Mouse (Mus musculus) adrenal gland, adult 10 weeks (tissue): Measurements from ENCODE around the gene Snai3. TPM values are rescaled to one million over a fixed set of nuclear protein-coding genes. Genes with fewer than 3 reads are reported as not detected.

Experiments used
- polyA plus RNA-seq: library from polyadenylated mRNA; stranded (reverse); fragments of 350-450 nt; fragmentation: Illumina TruSeq; extraction: RNeasy Lipid Tissue Mini Kit (QIAGEN cat#74804); gene quantifications from one replicate; pipeline ENCODE4 v1.2.3, GENCODE M21; 2014; ENCODE audit warnings: low read depth, low replicate concordance

Snai3 gene
- not detected for polyA plus RNA-seq

DNA sequence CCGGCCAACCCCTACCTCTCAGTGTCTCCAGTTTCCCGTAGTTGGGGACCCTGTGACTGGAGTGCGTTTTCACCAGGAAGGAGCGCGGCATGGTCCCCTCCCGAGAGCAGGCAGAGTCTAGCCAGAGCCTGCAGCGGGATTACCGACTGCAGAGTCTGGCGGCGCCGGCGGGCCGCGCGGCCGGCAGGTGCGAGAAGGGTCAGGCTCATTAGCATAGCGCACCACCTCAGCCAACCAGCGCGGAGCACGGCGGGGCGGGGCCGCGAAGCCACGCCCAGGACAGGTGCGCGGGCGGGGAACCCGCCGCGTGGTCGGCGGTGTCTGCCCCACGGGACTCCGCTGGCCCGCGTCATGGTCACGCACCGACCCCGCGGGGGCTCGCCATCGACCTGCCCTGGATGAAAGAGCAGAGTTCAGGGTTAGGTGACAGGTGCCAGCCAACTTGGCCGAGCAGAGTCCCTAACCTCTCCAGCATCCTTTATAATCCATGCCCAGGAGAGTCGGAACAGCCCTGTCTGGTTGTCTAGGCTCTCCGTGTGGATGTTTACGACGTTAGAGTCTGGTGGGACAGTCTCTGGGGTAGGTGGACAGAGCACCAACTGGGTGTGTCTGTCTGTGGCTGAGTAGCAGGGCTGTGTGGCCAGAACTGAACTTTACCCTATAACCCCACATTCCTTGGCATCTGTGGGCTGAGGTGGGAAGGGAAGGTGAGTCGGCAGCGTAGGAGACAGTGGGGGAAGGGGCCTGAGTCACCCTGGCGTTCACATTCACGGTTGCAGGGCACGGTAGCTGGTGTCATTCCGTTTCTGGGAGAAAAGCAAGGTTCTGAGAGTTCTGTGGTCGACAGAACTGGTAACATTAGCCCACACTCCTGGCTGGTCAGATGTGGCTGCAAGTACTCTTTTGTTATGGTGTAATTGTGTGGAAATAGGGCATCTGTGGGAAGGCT, at the start of gene Snai3:
TSS of gene Snai3 (minus strand) at position 210 of the 949 bp plus-strand sequence.

DNA sequence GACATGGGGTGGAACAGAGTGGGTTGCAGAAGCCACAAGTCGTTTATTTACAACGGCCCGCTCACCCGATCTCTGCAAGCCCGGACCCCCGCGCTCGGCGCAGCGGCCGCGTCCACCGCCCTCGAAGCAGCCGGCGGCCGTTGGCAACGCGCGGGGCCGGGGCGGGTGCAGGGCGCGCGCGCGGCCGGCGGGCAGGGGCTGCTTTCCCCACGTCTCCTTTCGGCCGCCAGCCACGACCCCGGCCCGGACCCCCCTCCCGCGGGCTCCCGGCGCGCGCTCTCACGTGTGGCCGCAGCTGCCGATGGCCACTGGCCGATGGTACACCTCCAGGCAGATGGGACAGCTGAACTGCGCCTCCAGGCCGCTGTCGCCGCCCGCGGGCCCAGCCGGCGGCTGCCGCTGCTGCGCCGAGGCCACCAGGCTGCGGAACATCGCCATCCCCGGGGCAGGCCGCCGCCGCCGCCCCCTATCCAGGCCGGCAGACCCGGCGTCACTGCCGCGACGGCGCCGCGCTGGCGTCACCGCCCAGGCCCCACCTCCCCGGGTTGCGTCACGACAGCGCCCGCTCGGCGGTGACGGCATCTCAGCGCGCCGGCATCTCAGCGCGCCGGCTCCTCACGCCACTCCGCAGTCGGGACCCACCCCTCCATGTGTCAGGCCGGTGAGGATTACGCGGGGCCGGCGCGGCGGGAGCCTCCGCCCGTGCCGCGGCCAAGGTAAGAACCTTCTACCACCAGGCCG, 15.2 kb upstream of the Snai3 start, which contains the start of the genes Rnf166 and Ctu2:
TSS of gene Rnf166 (minus strand) at position 485 of the 741 bp plus-strand sequence.
TSS of gene Ctu2 (plus strand) at position 564 of the 741 bp plus-strand sequence.

DNA sequence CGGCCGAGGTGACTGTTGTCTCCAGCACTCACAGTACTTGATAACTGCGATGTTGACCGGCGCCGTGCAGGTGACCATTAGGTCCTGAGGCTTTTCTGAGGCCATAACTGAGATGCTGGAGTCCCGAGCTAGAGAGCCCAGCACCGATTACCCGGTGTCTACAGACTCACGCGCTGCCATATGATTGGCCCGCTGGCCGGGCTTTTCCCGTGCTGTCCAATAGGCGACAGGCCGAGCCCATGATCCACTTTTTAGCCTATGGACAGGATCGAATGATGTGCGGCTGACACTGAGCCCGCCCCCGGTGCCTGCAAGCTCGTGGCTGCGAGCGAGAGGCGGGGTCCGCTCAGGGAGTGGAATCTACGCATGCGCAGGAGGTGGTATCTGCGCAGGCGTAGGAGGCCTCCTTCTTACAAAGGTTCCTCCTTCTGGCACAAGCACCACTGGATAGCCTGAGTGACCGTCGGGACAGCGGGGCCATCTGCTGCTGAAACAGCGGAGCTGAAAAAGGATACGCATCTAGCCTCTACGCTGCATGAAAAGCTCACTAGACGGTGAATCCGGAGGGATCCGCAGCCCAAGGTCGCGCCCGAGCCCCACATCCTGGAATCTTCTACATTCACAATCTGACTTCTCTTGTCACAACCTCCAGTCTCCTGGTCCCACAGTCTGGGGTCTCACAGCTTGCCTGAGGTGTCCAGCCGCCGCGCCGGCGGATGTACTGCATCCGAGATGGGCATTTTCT, 17.1 kb downstream of the Snai3 start, which contains the start of gene Mvd:
TSS of gene Mvd (minus strand) at position 161 of the 745 bp plus-strand sequence.

DNA sequence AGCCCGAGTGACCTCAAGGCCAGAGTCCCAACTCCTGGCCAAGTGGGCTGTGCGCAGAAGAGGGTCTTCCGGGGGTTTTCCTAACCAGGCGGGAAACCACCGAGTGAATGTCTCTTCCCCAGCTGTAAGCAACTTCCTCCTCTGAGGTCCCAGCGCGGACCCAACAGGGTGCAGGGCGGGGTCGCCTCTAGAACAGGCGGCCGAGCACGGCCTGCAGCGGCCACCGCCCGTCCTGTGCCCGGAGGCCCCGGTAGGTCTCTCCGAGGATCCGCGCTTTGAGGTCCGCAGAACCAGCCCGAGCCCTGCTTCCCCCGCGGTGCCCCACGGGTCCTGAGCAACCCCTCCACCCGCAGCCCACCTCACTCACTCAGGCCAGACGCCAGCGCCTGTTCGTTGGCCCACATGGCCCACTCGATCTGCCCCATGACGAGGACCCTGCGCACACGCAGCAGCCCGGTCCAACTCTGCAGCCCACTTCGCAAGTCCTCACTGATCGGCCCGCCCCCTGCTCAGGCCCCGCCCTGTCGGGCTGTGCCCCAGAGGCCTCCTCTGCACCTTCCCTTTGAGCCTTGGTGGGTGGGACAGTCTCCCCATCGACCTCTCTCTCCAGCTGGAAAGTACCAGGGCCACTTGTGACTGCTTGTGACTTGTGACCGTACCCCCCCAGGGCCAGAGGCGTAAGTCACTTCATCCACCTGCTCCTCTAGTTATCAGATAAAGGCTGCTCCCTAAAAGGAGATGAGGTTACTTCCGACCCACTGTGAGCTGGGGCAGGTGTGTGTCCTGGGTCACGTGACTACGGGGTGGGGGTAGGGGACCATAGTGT, 27.9 kb downstream of the Snai3 start, which contains the start of gene Cyba:
TSS of gene Cyba (minus strand) at position 488 of the 826 bp plus-strand sequence.

DNA sequence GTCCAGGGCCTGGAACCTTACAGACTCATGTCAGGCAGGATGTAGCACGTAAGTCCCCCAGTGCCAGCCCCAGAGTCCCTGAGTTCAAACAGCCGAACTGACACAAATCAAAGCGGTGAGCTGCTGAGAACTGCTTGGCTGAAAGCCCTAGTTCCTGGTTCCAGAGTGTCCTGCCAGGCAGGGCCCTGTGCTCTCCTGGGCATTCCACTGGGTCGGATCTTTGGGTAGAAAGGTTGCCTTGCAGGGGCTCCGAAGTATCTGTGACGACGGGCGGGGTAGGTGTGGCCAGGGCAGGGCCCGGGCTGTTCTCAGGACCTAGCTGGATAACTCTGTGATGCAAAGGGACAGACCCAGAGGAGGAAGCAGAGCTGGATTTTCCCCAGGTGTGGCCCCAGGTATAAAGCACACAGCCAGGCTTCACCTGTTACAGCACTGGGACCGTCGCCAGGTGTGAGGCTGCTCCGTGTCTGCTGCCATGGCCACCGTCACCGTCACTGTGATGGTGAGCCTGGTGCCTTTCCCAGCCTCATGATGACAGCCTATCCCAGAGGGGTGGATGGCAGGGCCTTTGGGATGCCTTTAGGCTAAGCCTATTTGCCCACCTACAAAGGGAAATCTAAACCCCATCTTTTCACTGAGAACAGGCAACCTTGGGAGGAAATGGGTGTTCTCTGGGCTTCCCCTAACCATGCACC, 39.0 kb downstream of the Snai3 start, which contains the start of gene Il17c:
TSS of gene Il17c (plus strand) at position 645 of the 695 bp plus-strand sequence.

Other genes starting within 250 kb of the Snai3 start
- not detected for gene Zfpm1, start 178.6 kb downstream of the Snai3 start, polyA plus RNA-seq
- not detected for gene Trhr2, start 100.0 kb downstream of the Snai3 start, polyA plus RNA-seq
- gene Zc3h18, start 84.1 kb downstream of the Snai3 start, polyA plus RNA-seq, result 13.2 TPM
- not detected for gene Il17c, start 38.7 kb downstream of the Snai3 start, polyA plus RNA-seq
- gene Cyba, start 27.8 kb downstream of the Snai3 start, polyA plus RNA-seq, result not detected
- not detected for gene Mvd, start 17.3 kb downstream of the Snai3 start, polyA plus RNA-seq
- 25.4 TPM for gene Rnf166, start 15.3 kb upstream of the Snai3 start, polyA plus RNA-seq
- not detected for gene Ctu2, start 15.4 kb upstream of the Snai3 start, polyA plus RNA-seq
- 0.52 TPM for gene Piezo1, start 90.6 kb upstream of the Snai3 start, polyA plus RNA-seq
- gene Cdt1, start 107.3 kb upstream of the Snai3 start, polyA plus RNA-seq, result 0.35 TPM
- not detected for gene Aprt, start 116.2 kb upstream of the Snai3 start, polyA plus RNA-seq
- 0.93 TPM for gene Galns, start 150.7 kb upstream of the Snai3 start, polyA plus RNA-seq
- gene Trappc2l, start 150.9 kb upstream of the Snai3 start, polyA plus RNA-seq, result 5.4 TPM
- gene Pabpn1l, start 162.0 kb upstream of the Snai3 start, polyA plus RNA-seq, result not detected
- 2.3 TPM for gene Cbfa2t3, start 238.4 kb upstream of the Snai3 start, polyA plus RNA-seq